Mouse (Mus musculus) heart, adult 2 months (tissue): Measurements from ENCODE around the gene Eml1.

ENCODE experiments used
- CTCF ChIP-seq: fragments of 200-600 bp; IDR thresholded peaks from 2 replicates; pipeline ENCODE4 v1.8.1; 2022; ENCODE audit warnings: antibody characterized with exemption, mild to moderate bottlenecking, moderate library complexity
- EP300 ChIP-seq: fragments of 200-500 bp; IDR thresholded peaks from 2 replicates; pipeline ENCODE4 v1.6.1; 2011; ENCODE audit warnings: low read depth, low read length, control low read depth; ENCODE audit not compliant: insufficient read depth
- POLR2A ChIP-seq: fragments of 200-500 bp; IDR thresholded peaks from 2 replicates; pipeline ENCODE4 v1.6.1; 2011; ENCODE audit warnings: mild to moderate bottlenecking, low read depth, low read length, control low read depth; ENCODE audit not compliant: insufficient read depth

GRCm38 (mm10) chr12:108490336-108490735, 119.6 kb downstream of the Eml1 start:
- TF ChIP-seq CTCF (no peak), EP300 (no peak), POLR2A (no peak)
